Comparison of ENCODE assay signal across 8 mouse cellular contexts in genomic region chr1:54665582-54666405, GRCm38 (mm10).
DNase-seq lines count a peak whose midpoint lies in the region; ATAC-seq and TF ChIP-seq lines count a peak whose summit lies in the region.

No protein-coding gene starts in this region.

- 66% methylated on average over 8 of the region's 8 CpGs for WGBS in intestine, postnatal 0 days
- 66% methylated on average over 8 of the region's 8 CpGs for WGBS in intestine, embryonic 15.5 days
- WGBS in midbrain, embryonic 13.5 days, result 59% methylated on average over 8 of the region's 8 CpGs

- H3K36me3 ChIP-seq in intestine, postnatal 0 days (ENCODE audit: control insufficient read depth, insufficient read depth), result peaks cover 20% of the 10 kb centered on the region; the same call in 1 of the 2 replicates
- H3K36me3 ChIP-seq in intestine, embryonic 15.5 days, result no peaks in the 10 kb centered on the region
- H3K36me3 ChIP-seq in midbrain, embryonic 13.5 days, result 0 out of 2 replicates have a peak, but pooled peaks cover 2% of the 10 kb centered on the region

- H3K9ac ChIP-seq in intestine, postnatal 0 days (ENCODE audit: low read depth, low read length), result no peak overlapping the region
- no peak overlapping the region for H3K9ac ChIP-seq in intestine, embryonic 15.5 days
- no peak overlapping the region; the same call in 1 of the 2 replicates for H3K9ac ChIP-seq in midbrain, embryonic 13.5 days (replicated peaks)

- no peak overlapping the region for H3K4me2 ChIP-seq in intestine, postnatal 0 days (replicated peaks; ENCODE audit: low read depth)
- no peak overlapping the region for H3K4me2 ChIP-seq in intestine, embryonic 15.5 days (replicated peaks)
- no peak overlapping the region for H3K4me2 ChIP-seq in midbrain, embryonic 13.5 days (replicated peaks)

- H3K4me1 ChIP-seq in intestine, postnatal 0 days (replicated peaks; ENCODE audit: control insufficient read depth, insufficient read depth, low read length), result no peaks in the 10 kb centered on the region
- H3K4me1 ChIP-seq in intestine, embryonic 15.5 days (replicated peaks), result no peaks in the 10 kb centered on the region
- peaks cover 13% of the 10 kb centered on the region for H3K4me1 ChIP-seq in midbrain, embryonic 13.5 days (replicated peaks)

- peak; percentile 80 for DNase-seq in ES-CJ7 (ENCODE audit: low read depth, low spot score)
- peak; percentile 20 to 35 for DNase-seq in cerebellum, adult 18-20 months
- DNase-seq in layer of hippocampus, postnatal 14 days (ENCODE audit: low spot score in 2 of 2), result peak; percentile 28 to 83
- DNase-seq in yolk sac, embryonic 10.5 days (ENCODE audit: low spot score), result no peak

- no peak for ATAC-seq in intestine, postnatal 0 days
- ATAC-seq in intestine, embryonic 15.5 days, result no peak
- ATAC-seq in granulocyte monocyte progenitor cell, adult 5-6 weeks (replicated peaks; ENCODE audit: poor library complexity, severe bottlenecking), result peak; percentile 90
- ATAC-seq in midbrain, embryonic 13.5 days, result peak; percentile 77

- peak; percentile 93 for TF ChIP-seq CTCF in intestine, postnatal 0 days (IDR thresholded peaks at IDR 0.05; ENCODE audit: low read depth)

- H3K4me3 ChIP-seq in intestine, postnatal 0 days (ENCODE audit: low read depth, low read length), result no peak overlapping the region
- H3K4me3 ChIP-seq in intestine, embryonic 15.5 days (replicated peaks), result no peak overlapping the region
- no peak overlapping the region for H3K4me3 ChIP-seq in midbrain, embryonic 13.5 days (replicated peaks)

- no peaks in the 10 kb centered on the region for H3K9me3 ChIP-seq in intestine, postnatal 0 days (ENCODE audit: control insufficient read depth)
- H3K9me3 ChIP-seq in intestine, embryonic 15.5 days, result no peaks in the 10 kb centered on the region
- H3K9me3 ChIP-seq in midbrain, embryonic 13.5 days, result no peaks in the 10 kb centered on the region

- H3K27ac ChIP-seq in intestine, postnatal 0 days (ENCODE audit: low read depth, low read length), result no peak overlapping the region
- no peak overlapping the region for H3K27ac ChIP-seq in intestine, embryonic 15.5 days
- H3K27ac ChIP-seq in midbrain, embryonic 13.5 days, result peak overlapping the region; percentile 54; the same call in 1 of the 2 replicates

- H3K27me3 ChIP-seq in intestine, postnatal 0 days (replicated peaks; ENCODE audit: control insufficient read depth, insufficient read depth, low read length), result no peaks in the 10 kb centered on the region
- H3K27me3 ChIP-seq in intestine, embryonic 15.5 days (replicated peaks), result no peaks in the 10 kb centered on the region
- no peaks in the 10 kb centered on the region for H3K27me3 ChIP-seq in midbrain, embryonic 13.5 days

Comparison
In these comparisons a context has a peak if more than half of its experiments do, and no peak if none do; other contexts are left out.
1. ATAC-seq: peak in granulocyte monocyte progenitor cell, adult 5-6 weeks (single experiment) and midbrain, embryonic 13.5 days (single experiment); none in intestine, postnatal 0 days (single experiment) and intestine, embryonic 15.5 days (single experiment).